9 mouse cellular contexts compared by ENCODE assay signal in the genomic region with DNA sequence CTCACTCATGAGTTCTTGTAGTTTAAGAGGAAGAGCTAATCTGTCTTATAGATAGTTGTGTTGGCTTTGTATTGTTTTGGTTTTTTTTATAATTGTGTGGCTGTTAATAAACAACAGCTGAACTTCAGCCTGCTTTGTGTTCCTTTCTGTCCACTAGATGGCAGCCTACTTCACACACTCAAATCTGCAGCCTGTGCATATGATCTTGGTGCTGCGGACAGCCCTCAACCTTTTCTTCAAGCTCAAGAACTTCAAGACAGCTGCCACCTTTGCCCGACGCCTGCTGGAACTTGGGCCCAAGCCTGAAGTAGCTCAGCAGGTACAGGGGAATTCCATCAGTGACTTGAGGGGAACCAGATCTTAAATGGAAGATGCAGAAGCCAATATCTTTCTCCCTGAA. TPM values are rescaled to one million over a fixed set of nuclear protein-coding genes. Genes with fewer than 3 reads are reported as not detected.
A peak's percentile ranks its signal among the peaks of the same experiment; 100 is the strongest.
DNase-seq lines count a peak whose midpoint lies in the region; ATAC-seq and TF ChIP-seq lines count a peak whose summit lies in the region.
"Had no signal": no experiment of that assay in that cellular context is flagged by ENCODE, and none has a peak within 500 bp of the region (broad histone marks: within the 10 kb centered on the region; RNA-seq: fewer than 3 reads in every experiment).

No protein-coding gene starts in this region.

- DNase-seq in adrenal gland, adult 2 months: peak; percentile 38
- no peak for DNase-seq in adrenal gland, postnatal 4 days (ENCODE audit: low spot score in 2 of 2)
- DNase-seq in spleen, adult 2 months (ENCODE audit: low read depth in 1 of 2, low spot score in 2 of 2): peak in 1 of 2 experiments; percentile 42
- no peak for DNase-seq in spleen, adult 18-20 months
- peak; percentile 32 to 64 for DNase-seq in cerebellum, postnatal 25 days
- peak; percentile 32 for DNase-seq in heart, postnatal 4 days
- DNase-seq in limb, embryonic 14.5 days (ENCODE audit: low spot score): peak; percentile 55
- DNase-seq in skeletal muscle tissue, adult 2 months (ENCODE audit: low read depth, low spot score): peak; percentile 56

- TF ChIP-seq POLR2A in spleen, adult 2 months (IDR thresholded peaks at IDR 0.05; ENCODE audit: low read depth, low read length): no peak
- TF ChIP-seq POLR2A in limb, embryonic 14.5 days (IDR thresholded peaks at IDR 0.05; ENCODE audit: borderline replicate concordance, extremely low read depth, insufficient read depth, insufficient read length): no peak

- ATAC-seq in limb, embryonic 14.5 days (ENCODE audit: low FRiP score, low read depth): no peak

- peak; percentile 61; the same call in 1 of the 2 replicates for TF ChIP-seq CTCF in spleen, adult 2 months (IDR thresholded peaks at IDR 0.05; ENCODE audit: extremely low read depth, insufficient read depth, insufficient read length, insufficient replicate concordance)

- no peaks in the 10 kb centered on the region for H3K9me3 ChIP-seq in limb, embryonic 14.5 days (ENCODE audit: control insufficient read depth, low read length)
- H3K9me3 ChIP-seq: stomach, embryonic 15.5 days had no signal

- no peak overlapping the region for H3K4me3 ChIP-seq in spleen, adult 2 months (ENCODE audit: extremely low read depth, insufficient read depth, insufficient read length)
- no peak overlapping the region for H3K4me3 ChIP-seq in limb, embryonic 14.5 days (replicated peaks; ENCODE audit: low read length)
- H3K4me3 ChIP-seq: stomach, embryonic 15.5 days had no signal

- WGBS in spleen, adult 2 months: 55% methylated on average over 3 of the region's 3 CpGs
- 52% methylated on average over 3 of the region's 3 CpGs for WGBS in limb, embryonic 14.5 days

- H3K4me2 ChIP-seq in limb, embryonic 14.5 days (replicated peaks; ENCODE audit: low read depth, low read length, severe bottlenecking): no peak overlapping the region
- H3K4me2 ChIP-seq: stomach, embryonic 15.5 days had no signal

- no peaks in the 10 kb centered on the region for H3K4me1 ChIP-seq in spleen, adult 2 months (ENCODE audit: control insufficient read depth, insufficient read depth, insufficient read length)
- no peaks in the 10 kb centered on the region for H3K4me1 ChIP-seq in limb, embryonic 14.5 days (ENCODE audit: control insufficient read depth, insufficient read depth, low read length)
- H3K4me1 ChIP-seq: stomach, embryonic 15.5 days had no signal

- H3K36me3 ChIP-seq in spleen, adult 2 months (ENCODE audit: control insufficient read depth, insufficient read depth, low read length): peaks cover 50% of the 10 kb centered on the region
- H3K36me3 ChIP-seq in limb, embryonic 14.5 days (ENCODE audit: control insufficient read depth, insufficient read depth, low read length): peaks cover 90% of the 10 kb centered on the region

- H3K27me3 ChIP-seq in spleen, adult 2 months (ENCODE audit: control insufficient read depth, insufficient read depth, low read length): no peaks in the 10 kb centered on the region
- H3K27me3 ChIP-seq in limb, embryonic 14.5 days (ENCODE audit: control insufficient read depth, insufficient read depth, low read length): no peaks in the 10 kb centered on the region
- H3K27me3 ChIP-seq: stomach, embryonic 15.5 days had no signal

- no peak overlapping the region for H3K27ac ChIP-seq in spleen, adult 2 months (ENCODE audit: insufficient read depth, low read length)
- H3K27ac ChIP-seq in limb, embryonic 14.5 days (replicated peaks; ENCODE audit: low read depth, low read length): no peak overlapping the region
- H3K27ac ChIP-seq: stomach, embryonic 15.5 days had no signal

- H3K9ac ChIP-seq in limb, embryonic 14.5 days (ENCODE audit: low read depth, low read length, severe bottlenecking): no peak overlapping the region
- H3K9ac ChIP-seq: stomach, embryonic 15.5 days had no signal

RNA-seq across cellular contexts. Expression of gene Pex19, which starts 6.8 kb away (rescaled TPM):
- 100 to 1,000 TPM; 112 to 114 TPM for total RNA-seq in adrenal gland, adult 2 months (2021)
- polyA plus RNA-seq in adrenal gland, adult 2 months (2012; rRNA removed): 104 and 114 TPM in 2 replicates
- 100 to 1,000 TPM; 168 to 170 TPM for total RNA-seq in adrenal gland, postnatal 4 days (2021)
- 26.4 and 28.0 TPM in 2 replicates for polyA plus RNA-seq in spleen, adult 2 months (2012; rRNA removed)
- total RNA-seq in heart, postnatal 4 days (2021): 100 to 1,000 TPM; 129 to 134 TPM
- polyA plus RNA-seq in limb, embryonic 14.5 days (2012; rRNA removed): 100 and 115 TPM in 2 replicates
- polyA plus RNA-seq in limb, embryonic 14.5 days (2014; fragmentation: Nextera tagmentation; extraction: Ambion mirVana): 129 and 135 TPM in 2 replicates

RNA-seq across cellular contexts. Expression of gene Dcaf8, which starts 28.2 kb away (rescaled TPM):
- 100 to 1,000 TPM; 110 to 120 TPM for total RNA-seq in adrenal gland, adult 2 months (2021)
- 61.1 and 64.8 TPM in 2 replicates for polyA plus RNA-seq in adrenal gland, adult 2 months (2012; rRNA removed)
- total RNA-seq in adrenal gland, postnatal 4 days (2021): 100 to 1,000 TPM; 177 to 181 TPM
- 38.5 and 46.1 TPM in 2 replicates for polyA plus RNA-seq in spleen, adult 2 months (2012; rRNA removed)
- total RNA-seq in heart, postnatal 4 days (2021): 100 to 1,000 TPM; 114 to 115 TPM
- 120 TPM in 2 replicates for polyA plus RNA-seq in limb, embryonic 14.5 days (2012; rRNA removed)
- 121 and 131 TPM in 2 replicates for polyA plus RNA-seq in limb, embryonic 14.5 days (2014; fragmentation: Nextera tagmentation; extraction: Ambion mirVana)

RNA-seq across cellular contexts. Expression of gene Ncstn, which starts 37.1 kb away (rescaled TPM):
- total RNA-seq in adrenal gland, adult 2 months (2021): 10 to 100 TPM; 83.9 to 85.7 TPM
- 62.9 and 83.8 TPM in 2 replicates for polyA plus RNA-seq in adrenal gland, adult 2 months (2012; rRNA removed)
- total RNA-seq in adrenal gland, postnatal 4 days (2021): 100 to 1,000 TPM; 148 to 154 TPM
- 64.0 and 64.4 TPM in 2 replicates for polyA plus RNA-seq in spleen, adult 2 months (2012; rRNA removed)
- total RNA-seq in heart, postnatal 4 days (2021): 10 to 100 TPM; 65.6 to 67.4 TPM
- 137 and 161 TPM in 2 replicates for polyA plus RNA-seq in limb, embryonic 14.5 days (2012; rRNA removed)
- 98.4 and 103 TPM in 2 replicates for polyA plus RNA-seq in limb, embryonic 14.5 days (2014; fragmentation: Nextera tagmentation; extraction: Ambion mirVana)

RNA-seq across cellular contexts. Expression of gene Copa, which starts 37.4 kb away (rescaled TPM):
- total RNA-seq in adrenal gland, adult 2 months (2021): 100 to 1,000 TPM; 174 to 178 TPM
- polyA plus RNA-seq in adrenal gland, adult 2 months (2012; rRNA removed): 11.0 and 21.1 TPM in 2 replicates
- 100 to 1,000 TPM; 187 to 205 TPM for total RNA-seq in adrenal gland, postnatal 4 days (2021)
- 26.9 and 31.7 TPM in 2 replicates for polyA plus RNA-seq in spleen, adult 2 months (2012; rRNA removed)
- total RNA-seq in heart, postnatal 4 days (2021): 100 to 1,000 TPM; 160 to 167 TPM
- 187 and 191 TPM in 2 replicates for polyA plus RNA-seq in limb, embryonic 14.5 days (2012; rRNA removed)
- 230 and 247 TPM in 2 replicates for polyA plus RNA-seq in limb, embryonic 14.5 days (2014; fragmentation: Nextera tagmentation; extraction: Ambion mirVana)

Comparison
In these comparisons a context has a peak if more than half of its experiments do, and no peak if none do; other contexts are left out.
1. DNase-seq: peak in adrenal gland, adult 2 months (single experiment), cerebellum, postnatal 25 days (2 of 2), heart, postnatal 4 days (single experiment), limb, embryonic 14.5 days (single experiment) and skeletal muscle tissue, adult 2 months (single experiment); none in adrenal gland, postnatal 4 days (0 of 2) and spleen, adult 18-20 months (0 of 2).